ENCODE assay signal across 9 mouse cellular contexts in genomic region chr1:87640165-87640661, GRCm38 (mm10). TPM values are rescaled to one million over a fixed set of nuclear protein-coding genes. Genes with fewer than 3 reads are reported as not detected.
DNase-seq lines count a peak whose midpoint lies in the region; ATAC-seq and TF ChIP-seq lines count a peak whose summit lies in the region.
"Had no signal": no experiment of that assay in that cellular context is flagged by ENCODE, and none has a peak within 500 bp of the region (broad histone marks: within the 10 kb centered on the region; RNA-seq: fewer than 3 reads in every experiment).

No protein-coding gene starts in this region.

- no peak overlapping the region for H3K9ac ChIP-seq in midbrain, embryonic 16.5 days (ENCODE audit: low read depth, low read length)
- H3K9ac ChIP-seq in embryonic facial prominence, embryonic 13.5 days = no peak overlapping the region
- no peak overlapping the region; the same call in 1 of the 2 replicates for H3K9ac ChIP-seq in liver, embryonic 15.5 days
- H3K9ac ChIP-seq in stomach, postnatal 0 days (ENCODE audit: low read length) = no peak overlapping the region
- H3K9ac ChIP-seq: midbrain, embryonic 12.5 days had no signal

- no peak for TF ChIP-seq CTCF in stomach, postnatal 0 days (IDR thresholded peaks at IDR 0.05; ENCODE audit: low read depth)

- no peak overlapping the region for H3K4me3 ChIP-seq in midbrain, embryonic 10.5 days
- no peak overlapping the region for H3K4me3 ChIP-seq in midbrain, embryonic 16.5 days (ENCODE audit: low read depth, low read length)
- no peak overlapping the region for H3K4me3 ChIP-seq in embryonic facial prominence, embryonic 13.5 days
- H3K4me3 ChIP-seq in liver, embryonic 15.5 days (replicated peaks) = no peak overlapping the region
- H3K4me3 ChIP-seq in stomach, postnatal 0 days (ENCODE audit: low read depth, low read length) = no peak overlapping the region
- H3K4me3 ChIP-seq: midbrain, embryonic 12.5 days had no signal

- H3K9me3 ChIP-seq in midbrain, embryonic 10.5 days (replicated peaks) = no peaks in the 10 kb centered on the region
- H3K9me3 ChIP-seq in midbrain, embryonic 16.5 days (replicated peaks; ENCODE audit: control insufficient read depth, low read length, poor library complexity, severe bottlenecking) = no peaks in the 10 kb centered on the region
- no peaks in the 10 kb centered on the region for H3K9me3 ChIP-seq in embryonic facial prominence, embryonic 13.5 days
- no peaks in the 10 kb centered on the region for H3K9me3 ChIP-seq in liver, embryonic 15.5 days (replicated peaks)
- no peaks in the 10 kb centered on the region for H3K9me3 ChIP-seq in stomach, postnatal 0 days (ENCODE audit: control insufficient read depth, low read length)
- H3K9me3 ChIP-seq: midbrain, embryonic 12.5 days had no signal

- H3K27ac ChIP-seq in midbrain, embryonic 10.5 days (replicated peaks) = peak overlapping the region; percentile 46
- no peak overlapping the region for H3K27ac ChIP-seq in midbrain, embryonic 16.5 days (ENCODE audit: low read length)
- H3K27ac ChIP-seq in embryonic facial prominence, embryonic 13.5 days = peak overlapping the region; percentile 35; the same call in 1 of the 2 replicates
- peak overlapping the region; percentile 73 for H3K27ac ChIP-seq in liver, embryonic 15.5 days (replicated peaks)
- H3K27ac ChIP-seq in stomach, postnatal 0 days (replicated peaks) = peak overlapping the region; percentile 30; the same call in 1 of the 2 replicates
- H3K27ac ChIP-seq: midbrain, embryonic 12.5 days had no signal

- H3K4me2 ChIP-seq in midbrain, embryonic 16.5 days (ENCODE audit: low read length) = no peak overlapping the region
- H3K4me2 ChIP-seq in embryonic facial prominence, embryonic 13.5 days = no peak overlapping the region
- H3K4me2 ChIP-seq in liver, embryonic 15.5 days = peak overlapping the region; percentile 31
- H3K4me2 ChIP-seq in stomach, postnatal 0 days (replicated peaks; ENCODE audit: low read depth) = no peak overlapping the region
- H3K4me2 ChIP-seq: midbrain, embryonic 12.5 days had no signal

- 80% methylated on average over 17 of the region's 17 CpGs for WGBS in midbrain, embryonic 10.5 days
- WGBS in midbrain, embryonic 16.5 days = 82% methylated on average over 17 of the region's 17 CpGs
- WGBS in embryonic facial prominence, embryonic 13.5 days = 52% methylated on average over 17 of the region's 17 CpGs
- WGBS in liver, embryonic 15.5 days (ENCODE audit: insufficient replicate concordance) = 21% methylated on average over 17 of the region's 17 CpGs
- 63% methylated on average over 17 of the region's 17 CpGs for WGBS in stomach, postnatal 0 days

- no peak for ATAC-seq in midbrain, embryonic 16.5 days
- ATAC-seq in embryonic facial prominence, embryonic 13.5 days (ENCODE audit: insufficient number of reproducible peaks, insufficient read depth, low FRiP score, low TSS enrichment, low read depth) = no peak
- peak; percentile 25 for ATAC-seq in inflammation-experienced regulatory T-cells, adult 6 months
- ATAC-seq in liver, embryonic 15.5 days (ENCODE audit: insufficient read depth) = no peak
- no peak for ATAC-seq in stomach, postnatal 0 days (ENCODE audit: low FRiP score, low TSS enrichment)

- peaks cover 4% of the 10 kb centered on the region; the same call in 1 of the 2 replicates for H3K4me1 ChIP-seq in midbrain, embryonic 10.5 days
- H3K4me1 ChIP-seq in midbrain, embryonic 16.5 days (ENCODE audit: control insufficient read depth, insufficient read depth, low read length) = no peaks in the 10 kb centered on the region
- H3K4me1 ChIP-seq in embryonic facial prominence, embryonic 13.5 days = no peaks in the 10 kb centered on the region
- peaks cover 63% of the 10 kb centered on the region for H3K4me1 ChIP-seq in liver, embryonic 15.5 days (replicated peaks)
- H3K4me1 ChIP-seq in stomach, postnatal 0 days (replicated peaks; ENCODE audit: control insufficient read depth, insufficient read depth) = no peaks in the 10 kb centered on the region
- H3K4me1 ChIP-seq: midbrain, embryonic 12.5 days had no signal

- no peak for DNase-seq in midbrain, embryonic 10.5 days (ENCODE audit: low spot score)
- DNase-seq in stomach, postnatal 0 days (ENCODE audit: low spot score) = no peak
- DNase-seq in layer of hippocampus, postnatal 25 days (ENCODE audit: extremely low spot score in 1 of 2, low spot score in 1 of 2) = no peak
- DNase-seq in left cerebral cortex, adult 11 months (ENCODE audit: low spot score) = no peak

- no peak for TF ChIP-seq EP300 in stomach, postnatal 0 days (optimal IDR thresholded peaks at IDR 0.05)

- no peaks in the 10 kb centered on the region for H3K36me3 ChIP-seq in midbrain, embryonic 10.5 days
- no peaks in the 10 kb centered on the region for H3K36me3 ChIP-seq in midbrain, embryonic 16.5 days (ENCODE audit: control insufficient read depth, insufficient read depth, low read length)
- no peaks in the 10 kb centered on the region for H3K36me3 ChIP-seq in embryonic facial prominence, embryonic 13.5 days
- 0 out of 2 replicates have a peak, but pooled peaks cover 3% of the 10 kb centered on the region for H3K36me3 ChIP-seq in liver, embryonic 15.5 days (replicated peaks)
- H3K36me3 ChIP-seq in stomach, postnatal 0 days (ENCODE audit: control insufficient read depth, insufficient read depth, low read length) = no peaks in the 10 kb centered on the region
- H3K36me3 ChIP-seq: midbrain, embryonic 12.5 days had no signal

- no peaks in the 10 kb centered on the region for H3K27me3 ChIP-seq in midbrain, embryonic 10.5 days (ENCODE audit: low read depth, poor library complexity, severe bottlenecking)
- H3K27me3 ChIP-seq in midbrain, embryonic 16.5 days (ENCODE audit: control insufficient read depth, insufficient read depth, low read depth, low read length) = no peaks in the 10 kb centered on the region
- H3K27me3 ChIP-seq in embryonic facial prominence, embryonic 13.5 days = no peaks in the 10 kb centered on the region
- no peaks in the 10 kb centered on the region for H3K27me3 ChIP-seq in liver, embryonic 15.5 days
- no peaks in the 10 kb centered on the region for H3K27me3 ChIP-seq in stomach, postnatal 0 days (ENCODE audit: control insufficient read depth, insufficient read depth, low read length)
- H3K27me3 ChIP-seq: midbrain, embryonic 12.5 days had no signal

RNA-seq across cellular contexts. Expression of gene Inpp5d, which starts 20.1 kb away (rescaled TPM):
- polyA plus RNA-seq in midbrain, embryonic 10.5 days (2016; fragmentation: Nextera tagmentation; extraction: Ambion mirVana) = 3.3 and 3.6 TPM in 2 replicates
- 3.3 and 5.6 TPM in 2 replicates for polyA plus RNA-seq in midbrain, embryonic 16.5 days (2015; fragmentation: Nextera tagmentation; extraction: Ambion mirVana)
- polyA plus RNA-seq in embryonic facial prominence, embryonic 13.5 days (2015; fragmentation: Nextera tagmentation; extraction: Ambion mirVana) = 3.6 and 5.9 TPM in 2 replicates
- 100 to 1,000 TPM; 124 to 158 (median 135) TPM for polyA plus RNA-seq in inflammation-experienced regulatory T-cells, adult 6 months (2017; shearing (Covaris generic))
- polyA plus RNA-seq in liver, embryonic 15.5 days (2015; fragmentation: Nextera tagmentation; extraction: Ambion mirVana) = 10.9 and 13.4 TPM in 2 replicates
- 2.6 and 2.8 TPM in 2 replicates for polyA plus RNA-seq in stomach, postnatal 0 days (2015; fragmentation: Nextera tagmentation; extraction: Ambion mirVana)
- 10 to 100 TPM; 13.4 to 13.8 TPM for total RNA-seq in layer of hippocampus, postnatal 25 days (2021)
